Mouse (Mus musculus): ENCODE measurements at regions not wholly inside any gene's neighbourhood (a gene's known extent, or its start where the extent isn't known, plus 50 kb on each side); places are given as distances from the start of the nearest gene placed in this dataset.

- WGBS: 8% methylated on average over 33 of the region's 33 CpGs
- H3K9ac ChIP-seq (replicated peaks): no peak overlapping the region
- ATAC-seq (ENCODE audit: low FRiP score): peak; percentile 53
- 0 out of 2 replicates have a peak, but pooled peaks cover 2% of the 10 kb centered on the region for H3K27me3 ChIP-seq (replicated peaks)
- H3K4me2 ChIP-seq: peak overlapping the region; percentile 48
- no peaks in the 10 kb centered on the region for H3K9me3 ChIP-seq (replicated peaks)
- H3K4me1 ChIP-seq: peaks cover 31% of the 10 kb centered on the region
- H3K27ac ChIP-seq (replicated peaks): peak overlapping the region; percentile 70
- H3K4me3 ChIP-seq (replicated peaks): no peak overlapping the region
- no peaks in the 10 kb centered on the region for H3K36me3 ChIP-seq
Measured at GRCm38 (mm10) chr4:125300503-125301457, 173.1 kb upstream of the Zc3h12a start.

DNA sequence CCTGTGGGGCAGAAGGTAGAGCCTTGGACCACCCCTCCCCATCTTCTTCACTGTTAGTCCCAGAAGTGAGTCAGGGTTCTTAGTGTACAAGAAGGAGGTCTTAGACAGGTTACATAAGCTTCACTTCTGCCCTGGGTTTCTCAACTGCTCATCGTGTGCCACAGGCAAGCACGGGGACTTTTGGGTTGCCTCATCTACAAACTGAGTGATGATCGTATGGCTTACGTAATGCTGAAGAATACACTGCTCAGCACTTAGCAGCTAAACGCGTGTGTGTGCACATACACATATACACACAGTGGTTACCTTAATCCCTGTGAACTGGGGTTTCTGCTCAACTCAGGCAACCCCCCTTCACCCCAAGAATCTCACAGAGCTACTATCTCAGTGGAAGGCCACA is 163.1 kb upstream of the Zc3h12a start:
- Histone ChIP-seq H3K4me3 (replicated peaks) (no peak overlapping the region), H3K4me1 (peaks cover 16% of the 10 kb centered on the region), H3K9me3 (replicated peaks) (0 out of 2 replicates have a peak, but pooled peaks cover 9% of the 10 kb centered on the region), H3K4me2 (no peak overlapping the region), H3K27ac (replicated peaks) (no peak overlapping the region), H3K27me3 (replicated peaks) (no peaks in the 10 kb centered on the region), H3K36me3 (no peaks in the 10 kb centered on the region), H3K9ac (replicated peaks) (no peak overlapping the region)
- ATAC-seq (ENCODE audit: low FRiP score): no peak
- WGBS: 83% methylated on average over 6 of the region's 6 CpGs

DNA sequence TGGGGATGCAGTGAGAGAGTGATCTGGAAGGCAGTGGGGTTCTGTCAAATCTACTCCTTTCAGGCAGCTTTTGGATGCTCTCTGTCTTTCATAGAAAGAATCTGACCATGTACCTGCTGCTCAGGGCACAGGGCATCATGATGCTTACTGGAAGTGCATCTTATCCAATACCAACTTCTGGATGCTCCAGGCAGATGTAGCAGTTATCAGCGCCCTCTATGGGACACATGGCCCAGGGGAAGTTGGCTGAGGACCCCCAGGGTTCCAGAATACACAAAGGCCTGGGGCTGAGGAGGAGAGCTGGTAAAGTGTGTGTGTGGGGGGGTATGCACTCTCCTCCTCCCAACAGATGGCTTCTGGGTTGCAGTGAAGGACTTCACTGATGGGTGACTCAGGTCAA is 162.1 kb upstream of the Zc3h12a start:
- Histone ChIP-seq H3K9me3 (replicated peaks) (0 out of 2 replicates have a peak, but pooled peaks cover 9% of the 10 kb centered on the region), H3K9ac (replicated peaks) (no peak overlapping the region), H3K27ac (replicated peaks) (peak overlapping the region; percentile 69; the same call in 1 of the 2 replicates), H3K36me3 (no peaks in the 10 kb centered on the region), H3K27me3 (replicated peaks) (0 out of 2 replicates have a peak, but pooled peaks cover 4% of the 10 kb centered on the region), H3K4me2 (no peak overlapping the region), H3K4me3 (replicated peaks) (no peak overlapping the region), H3K4me1 (peaks cover 16% of the 10 kb centered on the region)
- no peak for ATAC-seq (ENCODE audit: low FRiP score)
- 29% methylated on average over 1 of the region's 1 CpGs for WGBS

GRCm38 (mm10) chr4:125289031-125289449 is 161.4 kb upstream of the Zc3h12a start:
- WGBS: 27% methylated on average over 6 of the region's 6 CpGs
- 0 out of 2 replicates have a peak, but pooled peaks cover 4% of the 10 kb centered on the region for H3K27me3 ChIP-seq (replicated peaks)
- peak overlapping the region; percentile 69 for H3K27ac ChIP-seq (replicated peaks)
- no peak overlapping the region for H3K9ac ChIP-seq (replicated peaks)
- H3K4me2 ChIP-seq: no peak overlapping the region
- ATAC-seq (ENCODE audit: low FRiP score): peak; percentile 75
- peaks cover 16% of the 10 kb centered on the region for H3K4me1 ChIP-seq
- H3K4me3 ChIP-seq (replicated peaks): no peak overlapping the region
- 0 out of 2 replicates have a peak, but pooled peaks cover 9% of the 10 kb centered on the region for H3K9me3 ChIP-seq (replicated peaks)
- no peaks in the 10 kb centered on the region for H3K36me3 ChIP-seq

GRCm38 (mm10) chr4:125282974-125283319 is 155.3 kb upstream of the Zc3h12a start:
- peak overlapping the region; percentile 50 for H3K4me2 ChIP-seq
- peaks cover 13% of the 10 kb centered on the region for H3K4me1 ChIP-seq
- ATAC-seq (ENCODE audit: low FRiP score): no peak
- no peaks in the 10 kb centered on the region for H3K36me3 ChIP-seq
- H3K9me3 ChIP-seq (replicated peaks): no peaks in the 10 kb centered on the region
- no peak overlapping the region for H3K27ac ChIP-seq (replicated peaks)
- no peak overlapping the region for H3K4me3 ChIP-seq (replicated peaks)
- H3K9ac ChIP-seq (replicated peaks): no peak overlapping the region
- 23% methylated on average over 8 of the region's 8 CpGs for WGBS
- H3K27me3 ChIP-seq (replicated peaks): 0 out of 2 replicates have a peak, but pooled peaks cover 12% of the 10 kb centered on the region

- H3K9me3 ChIP-seq (replicated peaks): no peaks in the 10 kb centered on the region
- peak overlapping the region; percentile 43 for H3K27ac ChIP-seq (replicated peaks)
- no peak overlapping the region for H3K4me3 ChIP-seq (replicated peaks)
- H3K4me1 ChIP-seq: peaks cover 13% of the 10 kb centered on the region
- WGBS: 10% methylated on average over 21 of the region's 21 CpGs
- ATAC-seq (ENCODE audit: low FRiP score): peak; percentile 89
- H3K27me3 ChIP-seq (replicated peaks): 0 out of 2 replicates have a peak, but pooled peaks cover 12% of the 10 kb centered on the region
- H3K4me2 ChIP-seq: peak overlapping the region; percentile 50
- H3K36me3 ChIP-seq: no peaks in the 10 kb centered on the region
- H3K9ac ChIP-seq (replicated peaks): peak overlapping the region; percentile 28; the same call in 1 of the 2 replicates
Measured at GRCm38 (mm10) chr4:125282154-125282973, 154.7 kb upstream of the Zc3h12a start.

GRCm38 (mm10) chr4:125279165-125279564 is 151.5 kb upstream of the Zc3h12a start:
- no peak overlapping the region for H3K9ac ChIP-seq (replicated peaks)
- peaks cover 27% of the 10 kb centered on the region for H3K4me1 ChIP-seq
- no peaks in the 10 kb centered on the region for H3K36me3 ChIP-seq
- H3K4me3 ChIP-seq (replicated peaks): no peak overlapping the region
- H3K4me2 ChIP-seq: no peak overlapping the region
- no peaks in the 10 kb centered on the region for H3K9me3 ChIP-seq (replicated peaks)
- no peak overlapping the region for H3K27ac ChIP-seq (replicated peaks)
- WGBS: 16% methylated on average over 7 of the region's 7 CpGs
- no peak for ATAC-seq (ENCODE audit: low FRiP score)
- H3K27me3 ChIP-seq (replicated peaks): peaks cover 14% of the 10 kb centered on the region

DNA sequence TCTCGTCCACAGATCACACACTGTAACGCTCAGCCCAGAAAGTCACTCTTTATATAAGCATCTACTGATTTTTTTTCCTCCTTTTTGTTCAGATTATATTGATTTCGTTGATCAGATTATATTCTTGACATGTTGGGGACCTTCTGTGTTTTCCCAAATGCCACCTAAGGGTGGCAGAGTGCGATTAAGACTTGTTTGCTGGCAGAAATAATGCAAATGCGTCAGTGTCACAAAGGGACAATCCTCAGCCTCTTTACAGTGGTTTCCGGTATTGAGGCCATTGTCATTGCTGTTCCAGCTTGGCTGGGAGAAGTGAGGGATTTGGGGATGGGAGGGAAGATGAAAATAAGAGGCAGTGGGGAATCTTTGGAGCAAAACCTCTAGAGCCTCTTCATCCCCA is 149.2 kb upstream of the Zc3h12a start:
- no peak overlapping the region for H3K9ac ChIP-seq (replicated peaks)
- ATAC-seq (ENCODE audit: low FRiP score): no peak
- WGBS: 61% methylated on average over 6 of the region's 6 CpGs

DNA sequence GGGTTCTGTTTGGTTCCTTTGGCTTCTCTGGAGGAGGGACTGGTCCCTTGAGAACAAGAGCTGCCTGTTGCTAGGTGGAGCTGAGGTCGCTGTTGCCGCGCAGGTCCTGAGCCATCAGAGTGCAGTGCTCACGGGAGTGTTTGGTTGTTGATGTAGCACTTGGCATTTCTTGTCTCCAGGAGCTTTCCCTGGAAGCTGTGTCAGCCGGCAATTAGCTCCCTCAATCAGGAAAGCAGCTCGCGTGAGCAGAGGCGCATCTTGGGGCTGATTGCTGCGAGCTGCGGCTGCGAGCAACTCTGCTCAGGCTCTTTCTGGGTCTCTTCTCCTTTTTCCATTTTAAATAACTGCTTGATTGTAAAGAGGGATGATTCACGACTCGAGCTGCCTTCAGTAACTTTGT is 147.6 kb upstream of the Zc3h12a start:
- no peak overlapping the region for H3K4me3 ChIP-seq (replicated peaks)
- H3K9ac ChIP-seq (replicated peaks): no peak overlapping the region

More for the DNA sequence above, 149.2 kb upstream of the Zc3h12a start:
- peaks cover 14% of the 10 kb centered on the region for H3K27me3 ChIP-seq (replicated peaks)
- H3K4me1 ChIP-seq: peaks cover 14% of the 10 kb centered on the region
- H3K9me3 ChIP-seq (replicated peaks): no peaks in the 10 kb centered on the region
- H3K4me2 ChIP-seq: no peak overlapping the region
- no peak overlapping the region for H3K4me3 ChIP-seq (replicated peaks)
- H3K36me3 ChIP-seq: no peaks in the 10 kb centered on the region
- no peak overlapping the region for H3K27ac ChIP-seq (replicated peaks)

GRCm38 (mm10) chr4:125270951-125271350 is 143.3 kb upstream of the Zc3h12a start:
- H3K4me1 ChIP-seq: peaks cover 14% of the 10 kb centered on the region
- ATAC-seq (ENCODE audit: low FRiP score): no peak
- no peak overlapping the region for H3K4me2 ChIP-seq
- H3K27ac ChIP-seq (replicated peaks): no peak overlapping the region
- peaks cover 4% of the 10 kb centered on the region; the same call in 1 of the 2 replicates for H3K27me3 ChIP-seq (replicated peaks)
- WGBS: 82% methylated on average over 14 of the region's 14 CpGs
- H3K4me3 ChIP-seq (replicated peaks): no peak overlapping the region
- H3K36me3 ChIP-seq: no peaks in the 10 kb centered on the region
- no peaks in the 10 kb centered on the region for H3K9me3 ChIP-seq (replicated peaks)
- no peak overlapping the region for H3K9ac ChIP-seq (replicated peaks)

More for the DNA sequence above, 147.6 kb upstream of the Zc3h12a start:
- peak overlapping the region; percentile 35 for H3K4me2 ChIP-seq
- H3K27me3 ChIP-seq (replicated peaks): peaks cover 14% of the 10 kb centered on the region
- H3K36me3 ChIP-seq: no peaks in the 10 kb centered on the region
- peak overlapping the region; percentile 54 for H3K27ac ChIP-seq (replicated peaks)
- ATAC-seq (ENCODE audit: low FRiP score): no peak
- H3K9me3 ChIP-seq (replicated peaks): no peaks in the 10 kb centered on the region
- WGBS: under 1% methylated on average over 13 of the region's 13 CpGs
- H3K4me1 ChIP-seq: peaks cover 14% of the 10 kb centered on the region

DNA sequence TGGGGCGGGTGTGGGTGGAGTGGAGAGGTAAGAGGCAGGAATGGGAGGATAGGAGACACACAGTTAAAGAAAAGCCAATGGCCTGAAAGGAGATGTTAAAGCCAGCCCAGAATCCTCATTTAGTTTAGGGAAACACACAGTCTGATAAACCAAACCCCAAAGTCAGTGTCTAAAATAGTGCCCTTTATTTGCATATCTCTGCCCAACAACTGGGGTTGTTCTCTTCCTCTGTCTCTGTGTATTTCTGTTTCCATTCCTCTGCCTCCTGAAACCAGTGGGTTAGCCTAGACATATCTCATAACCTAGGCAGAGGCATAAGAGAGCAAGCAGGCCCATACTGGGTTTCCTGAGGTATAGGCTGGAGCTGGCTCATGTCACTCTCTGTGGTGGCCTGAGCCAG is 138.6 kb upstream of the Zc3h12a start:
- no peak for ATAC-seq (ENCODE audit: low FRiP score)
- Histone ChIP-seq H3K9me3 (replicated peaks) (no peaks in the 10 kb centered on the region), H3K4me3 (replicated peaks) (no peak overlapping the region), H3K27me3 (replicated peaks) (0 out of 2 replicates have a peak, but pooled peaks cover 9% of the 10 kb centered on the region), H3K27ac (replicated peaks) (no peak overlapping the region), H3K36me3 (no peaks in the 10 kb centered on the region), H3K4me1 (peaks cover 10% of the 10 kb centered on the region), H3K4me2 (no peak overlapping the region), H3K9ac (replicated peaks) (no peak overlapping the region)
- whole genome bisulfite sequencing: 92% methylated on average over 1 of the region's 1 CpGs

All from neural tube, embryonic 15.5 days (tissue).